Mouse (Mus musculus): ENCODE results near the gene Gm42906.

- TF ChIP-seq CTCF (conservative IDR thresholded peaks at IDR 0.05 in 1 of 2, IDR thresholded peaks at IDR 0.05 in 1 of 2; ENCODE audit: low read depth in 2 of 2, low read length in 2 of 2) (no peak), EP300 (IDR thresholded peaks at IDR 0.05; ENCODE audit: low read length) (no peak), HCFC1 (IDR thresholded peaks at IDR 0.05; ENCODE audit: low read depth, low read length) (no peak), E2F4 (IDR thresholded peaks at IDR 0.05; ENCODE audit: insufficient replicate concordance, low read depth, low read length) (no peak), POLR2A (IDR thresholded peaks at IDR 0.05; ENCODE audit: low read depth, low read length) (no peak), ZNF384 (IDR thresholded peaks at IDR 0.05; ENCODE audit: low read depth, low read length) (no peak), MAX (IDR thresholded peaks at IDR 0.05; ENCODE audit: low read length) (no peak), TCF12 (IDR thresholded peaks at IDR 0.05; ENCODE audit: low read depth, low read length) (no peak)
Observed at GRCm38 (mm10) chr5:151042911-151043310, 385.1 kb downstream of the Gm42906 start.
